Mouse (Mus musculus): ENCODE measurements around the gene Ccdc189. TPM values are rescaled to one million over a fixed set of nuclear protein-coding genes. Genes with fewer than 3 reads are reported as not detected.

Ccdc189 gene
- total RNA-seq, 2 experiments from 2014 or later = 2.6 to 3.5 TPM

- no peak for DNase-seq
- intact Hi-C loops (cut with DNase I) = no loop called here
These were observed 8.4 kb upstream of the Ccdc189 start for GRCm38 (mm10) chr7:127596747-127597146.

- intact Hi-C loops (cut with DNase I) = no loop called here
- no peak for DNase-seq
These were observed 4.2 kb upstream of the Ccdc189 start for GRCm38 (mm10) chr7:127592575-127592974.

DNA sequence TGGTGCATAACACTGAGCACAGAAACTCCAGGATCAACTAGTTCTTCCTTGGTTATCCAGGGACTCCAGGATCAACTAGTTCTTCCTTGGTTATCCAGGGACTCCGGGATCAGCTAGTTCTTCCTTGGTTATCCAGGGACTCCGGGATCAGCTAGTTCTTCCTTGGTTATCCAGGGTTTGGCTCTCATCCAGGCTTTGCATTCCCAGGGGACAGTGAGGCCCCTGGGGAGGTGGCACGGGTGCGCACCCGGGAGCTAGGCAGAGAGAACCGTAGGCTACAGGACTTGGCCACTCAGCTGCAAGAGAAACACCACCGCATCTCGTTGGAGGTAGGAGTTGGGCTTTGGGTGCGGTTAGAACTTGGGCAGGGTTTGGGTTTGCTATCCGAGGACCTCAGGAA lies 2.7 kb upstream of the Ccdc189 start:
- no peak for DNase-seq
- intact Hi-C loops (cut with DNase I) = no loop called here

DNA sequence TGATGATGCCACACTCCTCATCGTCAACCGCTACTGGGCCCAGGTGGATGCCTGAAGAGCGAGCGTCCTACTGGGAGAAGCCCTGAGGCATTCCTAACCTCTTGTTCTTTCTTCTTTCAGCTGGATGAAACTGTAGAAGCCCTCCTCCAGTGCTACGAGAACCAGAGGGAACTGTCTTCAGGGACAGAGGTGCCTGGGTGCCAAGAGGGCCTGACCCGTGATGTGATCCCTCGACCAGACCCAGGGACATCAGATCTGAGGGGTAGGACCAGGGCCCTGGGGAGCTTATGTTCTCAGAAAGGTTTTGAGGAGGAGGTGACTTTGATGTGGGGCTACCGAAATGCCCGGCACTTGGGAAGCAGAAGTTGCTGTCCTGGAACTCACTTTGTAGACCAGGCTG lies 1.2 kb upstream of the Ccdc189 start:
- DNase-seq = peak in 1 of 2 experiments; percentile 11
- intact Hi-C loops (cut with DNase I) = loop anchor here (5.0 kb wide), 1 partner anchor 72 kb away; the partner anchor contains the start of gene Gm42715

- intact Hi-C loops (cut with DNase I) = loop anchor here (5.0 kb wide), 1 partner anchor 72 kb away; the partner anchor contains the start of gene Gm42715
- DNase-seq = no peak
These were observed 506 bp upstream of the Ccdc189 start for GRCm38 (mm10) chr7:127588901-127589300.

DNA sequence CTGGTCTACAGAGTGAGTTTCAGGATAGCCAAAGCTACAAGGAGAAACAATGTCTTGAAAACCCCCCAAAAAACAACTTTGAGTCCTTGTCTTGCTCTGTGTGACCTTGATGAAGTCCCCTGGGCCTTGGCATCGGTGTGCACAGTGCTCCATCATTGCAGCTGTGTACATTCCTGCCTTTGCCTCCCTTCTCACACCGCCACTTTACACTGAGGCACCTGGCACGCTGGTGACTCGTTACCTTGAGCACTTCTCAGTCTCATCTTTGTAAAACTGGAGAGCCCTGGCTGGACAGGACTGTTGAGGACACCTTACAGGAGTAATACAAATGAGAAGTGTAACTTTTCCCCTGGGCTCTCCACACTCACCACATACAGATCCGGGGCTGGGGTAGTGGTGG lies 1.2 kb downstream of the Ccdc189 start:
- intact Hi-C loops (cut with DNase I) = loop anchor here (5.0 kb wide), 1 partner anchor 70 kb away; the partner anchor contains the start of gene Gm42715
- no peak for DNase-seq

GRCm38 (mm10) chr7:127586149-127586548 lies 2.2 kb downstream of the Ccdc189 start:
- intact Hi-C loops (cut with DNase I) = loop anchor here (5.0 kb wide), 1 partner anchor 69 kb away; the partner anchor contains the start of gene Gm42715
- DNase-seq = no peak

DNA sequence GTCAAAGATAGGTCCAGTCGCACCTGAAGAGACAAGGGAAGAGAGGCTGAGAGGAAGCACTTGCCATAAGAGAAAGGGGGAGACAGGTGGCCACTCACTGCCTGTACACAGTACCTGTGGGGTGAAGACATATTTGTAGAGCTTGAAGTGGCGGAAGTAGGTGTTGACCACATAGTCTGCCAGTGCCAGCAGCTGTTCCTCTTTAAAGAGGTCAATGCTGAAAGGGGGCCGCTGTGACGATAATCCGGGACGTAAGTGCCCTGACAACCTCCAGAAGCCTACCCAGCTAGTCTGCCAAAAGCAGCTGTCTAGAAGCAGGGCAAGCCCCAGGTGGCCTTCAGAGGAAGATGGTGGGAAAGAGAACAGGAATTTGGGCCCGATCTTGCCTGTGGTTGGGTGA lies 3.4 kb downstream of the Ccdc189 start:
- intact Hi-C loops (cut with DNase I) = loop anchor here (5.0 kb wide), 1 partner anchor 68 kb away; the partner anchor contains the start of gene Gm42715
- DNase-seq = no peak

DNA sequence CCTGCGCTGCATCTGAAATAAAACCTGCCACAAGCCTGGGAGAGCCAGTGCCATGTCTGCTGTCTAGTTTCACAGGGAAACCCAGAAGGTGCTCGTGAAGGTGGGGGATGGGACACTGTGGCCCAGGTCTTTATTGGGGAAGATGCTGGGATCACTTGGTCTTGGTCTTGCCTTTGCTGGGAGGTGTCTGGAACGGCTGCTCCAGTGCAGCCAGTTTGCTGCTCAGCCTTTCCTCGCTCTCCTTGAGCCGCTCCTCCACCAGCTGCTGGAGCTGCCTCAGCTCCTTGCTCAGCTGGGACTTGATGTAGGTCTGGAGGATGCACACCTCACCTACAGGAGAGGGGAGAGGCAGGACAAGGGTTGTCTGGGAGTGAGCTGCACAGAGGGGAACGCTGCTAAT lies 5.1 kb downstream of the Ccdc189 start:
- intact Hi-C loops (cut with DNase I) = no loop called here
- no peak for DNase-seq

- intact Hi-C loops (cut with DNase I) = no loop called here
- no peak for DNase-seq
These were observed 14.3 kb downstream of the Ccdc189 start for GRCm38 (mm10) chr7:127574115-127574514.

- intact Hi-C loops (cut with DNase I) = loop anchor here (2.0 kb wide), 1 partner anchor 61 kb away; no protein-coding TSS in a partner anchor
- no peak for DNase-seq
These were observed 14.8 kb downstream of the Ccdc189 start for GRCm38 (mm10) chr7:127573503-127574008.

DNA sequence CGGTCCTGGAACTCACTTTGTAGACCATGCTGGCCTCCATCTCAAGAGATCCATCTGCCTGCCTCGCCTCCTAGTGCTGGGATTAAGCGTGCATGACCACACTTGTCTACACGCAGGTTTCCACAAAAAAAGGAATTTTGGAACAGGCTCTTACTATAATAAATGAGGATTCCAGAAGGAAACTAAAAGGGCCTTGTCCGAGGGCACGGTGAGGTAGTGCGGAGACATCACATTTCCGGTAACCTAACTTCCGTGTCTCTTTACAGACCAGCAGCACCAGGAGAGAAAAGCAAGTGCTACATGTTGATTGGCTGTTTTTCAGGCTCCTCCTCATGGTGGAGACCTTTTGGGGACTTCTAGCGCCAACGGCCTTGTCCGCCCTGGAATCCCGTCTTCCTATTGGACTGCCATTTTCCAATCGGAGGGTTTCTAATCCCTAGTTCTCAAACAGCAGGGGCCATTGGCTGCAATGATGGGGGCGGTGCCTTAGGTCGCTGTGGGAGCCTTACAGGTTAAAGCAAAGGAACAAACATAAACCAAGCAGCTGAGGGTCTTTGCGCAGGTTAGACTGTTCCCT lies 15.4 kb downstream of the Ccdc189 start, which contains the start of gene Phkg2:
Gene Phkg2 (plus strand): TSS at position 446 of the 577 bp plus-strand sequence.
- intact Hi-C loops (cut with DNase I) = loop anchor here (2.0 kb wide), 1 partner anchor 60 kb away; no protein-coding TSS in a partner anchor
- DNase-seq = peak; percentile 79 to 88

GRCm38 (mm10) chr7:127564381-127565150 lies 23.8 kb downstream of the Ccdc189 start:
- intact Hi-C loops (cut with DNase I) = loop anchor here (5.0 kb wide), 1 partner anchor 37 kb away; no protein-coding TSS in a partner anchor
- no peak for DNase-seq

- intact Hi-C loops (cut with DNase I) = loop anchor here (5.0 kb wide), 1 partner anchor 34 kb away; no protein-coding TSS in a partner anchor
- DNase-seq = no peak
These were observed 27.0 kb downstream of the Ccdc189 start, which contains the start of gene Tmem265 for GRCm38 (mm10) chr7:127561340-127561858. Tmem265 (plus strand) TSS chr7:127561390.

- intact Hi-C loops (cut with DNase I) = loop anchor here (5.0 kb wide), 1 partner anchor 33 kb away; no protein-coding TSS in a partner anchor
- DNase-seq = no peak
These were observed 27.8 kb downstream of the Ccdc189 start for GRCm38 (mm10) chr7:127560580-127560979.

- DNase-seq = no peak
- intact Hi-C loops (cut with DNase I) = no loop called here
These were observed 36.8 kb downstream of the Ccdc189 start for GRCm38 (mm10) chr7:127551558-127551957.

DNA sequence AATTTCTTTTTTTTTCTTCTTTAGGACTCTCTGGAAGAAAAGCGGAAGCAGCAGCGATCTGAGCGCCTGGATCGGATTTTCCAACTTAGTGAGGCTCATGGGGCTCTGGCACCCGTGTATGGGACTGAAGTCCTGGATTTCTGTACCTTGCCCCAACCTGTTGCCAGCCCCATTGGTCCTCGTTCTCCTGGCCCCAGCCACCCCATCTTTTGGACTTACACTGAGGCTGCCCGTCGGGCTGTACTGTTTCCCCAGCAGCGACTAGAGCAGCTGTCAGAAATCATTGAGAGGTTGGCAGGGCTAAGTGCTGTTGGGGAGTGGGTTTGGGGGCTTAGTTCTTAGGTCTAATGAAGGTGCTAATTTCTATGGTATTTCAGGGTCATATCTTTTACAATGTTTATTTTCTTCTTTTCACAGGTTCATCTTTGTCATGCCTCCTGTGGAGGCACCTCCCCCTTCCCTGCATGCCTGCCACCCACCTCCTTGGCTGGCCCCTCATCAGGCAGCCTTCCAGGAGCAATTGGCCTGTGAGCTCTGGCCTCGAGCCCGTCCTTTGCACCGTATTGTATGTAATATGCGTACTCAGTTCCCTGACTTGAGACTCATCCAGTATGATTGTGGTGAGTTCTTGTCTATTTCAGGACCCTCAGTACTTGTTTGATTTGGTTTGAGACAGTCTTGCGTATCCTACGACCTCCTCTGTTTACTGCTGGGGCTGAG lies 39.1 kb downstream of the Ccdc189 start:
- intact Hi-C loops (cut with DNase I) = no loop called here
- no peak for DNase-seq

- no peak for DNase-seq
- intact Hi-C loops (cut with DNase I) = no loop called here
These were observed 46.7 kb downstream of the Ccdc189 start for GRCm38 (mm10) chr7:127541671-127542070.
